Mouse (Mus musculus) kidney, adult 8-10 months (tissue): ENCODE data around the gene H2-D1.
"Not testable (repeated sequence)": the region's sequence is repeated elsewhere in the genome, so short reads cannot be mapped to it uniquely, and the experiment has no call there.

ENCODE experiments used
- DNase-seq, 2 experiments: peaks; one replicate each; pipeline ENCODE4 v3.0.0; 2022

Gene H2-D1

DNA sequence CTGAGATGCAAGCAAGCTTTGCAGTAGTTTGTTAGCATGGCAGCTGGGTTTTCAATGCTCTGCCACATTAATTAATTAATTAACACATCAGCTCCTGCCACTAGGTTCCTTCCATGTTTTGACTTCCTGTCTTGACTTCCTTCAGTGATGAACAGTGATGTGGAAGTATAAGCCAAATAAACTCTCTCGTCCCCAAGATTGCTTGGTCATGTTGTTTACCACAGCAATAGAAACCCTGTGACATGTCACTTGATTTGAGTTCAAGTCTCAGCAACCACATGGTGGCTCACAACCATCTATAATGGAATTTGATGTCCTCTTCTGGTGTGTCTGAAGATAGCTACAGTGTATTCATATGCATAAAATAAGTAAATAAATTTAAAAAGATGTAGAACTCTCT lies 5.2 kb upstream of the H2-D1 start:
- DNase-seq, result no peak

DNA sequence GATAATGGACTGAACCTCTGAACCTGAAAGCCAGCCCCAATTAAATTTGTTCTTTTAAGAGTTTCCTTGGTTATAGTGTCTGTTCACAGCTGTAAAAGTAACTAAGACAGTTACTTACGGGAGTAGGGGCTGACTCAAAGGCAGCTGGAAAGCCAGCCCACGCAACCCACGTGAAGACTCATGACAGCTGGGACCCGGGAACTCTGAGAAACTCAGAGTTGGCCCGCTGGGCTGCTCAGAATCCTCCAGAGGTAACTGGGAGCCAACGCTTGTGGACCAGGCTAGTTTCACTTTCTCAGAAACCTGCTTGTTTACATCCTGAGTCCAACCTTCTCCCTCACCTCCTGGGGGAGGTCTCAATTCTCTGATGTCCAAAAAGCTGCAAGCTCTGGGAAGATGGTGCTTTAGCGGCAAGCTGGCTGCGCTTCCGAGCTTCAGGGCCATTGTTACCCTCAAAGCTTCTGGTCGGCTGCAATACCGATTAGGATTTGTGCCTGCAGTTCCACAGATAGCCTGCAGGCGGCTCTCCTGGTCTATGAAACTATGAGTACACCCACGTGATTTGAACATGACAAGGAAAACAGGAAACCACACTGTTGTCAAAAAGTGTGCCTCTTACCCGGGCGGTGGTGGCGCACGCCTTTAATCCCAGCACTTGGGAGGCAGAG lies 4.6 kb upstream of the H2-D1 start:
- DNase-seq, result peak; percentile 95 to 99

DNA sequence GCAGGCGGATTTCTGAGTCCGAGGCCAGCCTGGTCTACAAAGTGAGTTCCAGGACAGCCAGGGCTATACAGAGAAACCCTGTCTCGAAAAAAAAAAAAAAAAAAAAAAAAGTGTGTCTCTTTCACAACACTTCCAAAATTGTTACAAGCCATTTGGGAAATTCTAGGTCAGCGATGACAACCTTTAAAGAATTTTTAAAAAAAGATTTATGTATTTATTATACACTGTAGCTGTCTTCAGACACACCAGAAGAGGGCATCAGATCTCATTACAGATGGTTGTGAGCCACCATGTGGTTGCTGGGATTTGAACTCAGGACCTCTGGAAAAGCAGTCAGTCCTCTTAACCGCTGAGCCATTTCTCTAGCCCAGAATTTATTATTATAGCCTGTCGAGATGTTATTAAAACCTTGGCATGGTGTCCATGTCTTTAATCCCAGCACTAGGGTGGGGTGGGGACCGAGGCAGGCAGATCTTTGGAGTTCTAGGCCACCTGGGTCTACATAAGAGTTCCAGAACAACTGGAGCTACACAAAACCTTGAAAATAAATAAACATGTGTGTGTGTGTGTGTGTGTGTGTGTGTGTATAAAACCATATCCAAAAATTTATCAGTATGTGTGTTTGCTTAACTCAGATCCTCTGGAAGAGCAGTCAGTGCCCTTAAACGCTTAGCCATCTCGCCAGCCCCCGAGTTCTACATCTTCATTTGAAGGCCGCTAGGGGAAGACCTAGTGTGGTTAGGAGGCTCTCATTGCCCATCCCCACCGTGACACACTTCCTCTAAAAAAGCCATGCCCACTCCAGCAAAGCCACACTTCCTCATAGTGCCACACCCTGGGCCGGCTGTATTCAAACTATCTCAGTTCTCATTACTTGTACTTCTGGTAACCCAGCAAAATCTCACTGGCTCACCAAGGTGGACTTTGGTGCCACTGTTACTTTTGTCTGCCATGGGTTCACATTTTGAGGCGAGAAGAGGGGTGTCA lies 3.7 kb upstream of the H2-D1 start:
- peak; percentile 60 to 70 for DNase-seq

DNA sequence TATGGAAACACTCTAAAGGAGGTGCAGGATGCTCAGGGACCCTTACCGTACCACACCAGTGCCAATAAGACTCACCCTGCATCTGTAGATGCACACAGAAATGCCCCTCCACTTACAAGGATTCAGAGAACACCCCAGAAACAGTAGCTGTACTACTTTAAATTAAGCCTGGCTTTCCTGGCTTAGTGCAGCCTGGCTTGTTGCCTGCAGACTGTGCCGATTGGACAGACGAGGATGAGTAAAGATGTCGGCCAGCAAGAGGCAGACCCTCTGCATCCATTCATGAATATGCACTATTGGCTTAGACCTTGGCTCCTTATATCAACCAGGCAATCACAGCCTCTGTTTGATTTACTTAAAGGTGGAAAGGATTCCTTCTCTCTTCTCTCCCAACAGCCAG lies 2.9 kb upstream of the H2-D1 start:
- DNase-seq, result no peak

DNA sequence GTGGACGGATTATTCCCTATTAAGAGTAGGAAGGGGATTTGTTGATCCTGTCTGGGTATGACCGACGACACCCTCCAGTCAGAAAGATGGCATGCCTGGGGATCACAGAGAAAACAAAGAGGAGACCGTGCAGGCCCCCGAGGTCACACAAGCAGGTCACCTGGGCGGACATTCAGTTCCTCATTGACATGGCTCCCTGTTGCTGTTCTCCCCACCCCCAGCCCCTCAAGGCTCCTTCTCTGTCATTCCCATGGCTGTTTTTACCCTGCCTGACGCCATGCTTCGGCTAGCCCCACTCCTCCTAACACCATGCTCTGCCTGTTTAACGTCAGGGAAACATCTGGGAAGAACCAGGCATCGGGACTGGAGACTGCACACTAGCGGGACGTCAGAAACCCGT lies 879 bp upstream of the H2-D1 start:
- DNase-seq, result no peak

DNA sequence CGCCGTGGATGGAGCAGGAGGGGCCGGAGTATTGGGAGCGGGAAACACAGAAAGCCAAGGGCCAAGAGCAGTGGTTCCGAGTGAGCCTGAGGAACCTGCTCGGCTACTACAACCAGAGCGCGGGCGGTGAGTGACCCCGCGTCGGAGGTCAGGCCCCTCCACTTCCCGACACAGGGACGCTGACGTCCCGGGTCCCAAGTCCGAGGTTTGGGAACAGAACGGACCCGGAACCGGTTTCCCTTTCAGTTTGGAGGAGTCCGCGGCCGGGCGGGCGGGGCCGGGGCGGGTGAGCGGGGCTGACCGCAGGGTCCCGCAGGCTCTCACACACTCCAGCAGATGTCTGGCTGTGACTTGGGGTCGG lies 973 bp downstream of the H2-D1 start:
- no peak for DNase-seq

DNA sequence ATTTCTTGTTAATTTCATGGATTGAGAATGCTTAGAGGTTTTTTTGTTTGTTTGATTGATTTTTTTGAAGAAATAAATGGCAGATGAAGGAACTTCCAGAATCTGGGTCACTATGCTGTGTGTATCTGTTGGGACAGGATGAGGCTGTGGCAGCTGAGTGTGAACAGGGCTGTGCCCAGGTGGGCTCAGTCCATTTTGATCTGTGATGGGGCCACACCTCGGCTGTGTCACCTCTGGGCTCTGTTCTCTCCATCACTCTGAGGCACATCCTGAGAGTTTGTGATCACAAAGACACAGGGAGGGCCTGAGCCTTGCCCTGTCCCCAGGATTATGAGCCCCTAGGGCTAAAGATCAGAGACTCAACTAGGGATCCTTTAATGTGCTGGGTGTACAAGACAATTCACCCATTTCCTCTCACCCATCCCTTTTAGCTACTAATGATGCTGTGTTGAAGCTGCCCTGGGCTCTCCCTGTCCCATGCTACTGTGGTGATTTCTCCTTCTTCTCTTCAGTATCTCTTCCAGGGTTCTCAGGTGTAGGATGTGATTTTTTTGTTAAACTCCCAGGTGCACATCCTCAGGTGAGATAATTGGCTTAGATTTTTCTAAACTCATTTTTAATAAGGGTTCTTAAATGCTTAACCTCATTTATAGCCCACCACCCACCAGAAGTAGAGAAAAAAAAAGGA lies 5.0 kb downstream of the H2-D1 start:
- no peak for DNase-seq

DNA sequence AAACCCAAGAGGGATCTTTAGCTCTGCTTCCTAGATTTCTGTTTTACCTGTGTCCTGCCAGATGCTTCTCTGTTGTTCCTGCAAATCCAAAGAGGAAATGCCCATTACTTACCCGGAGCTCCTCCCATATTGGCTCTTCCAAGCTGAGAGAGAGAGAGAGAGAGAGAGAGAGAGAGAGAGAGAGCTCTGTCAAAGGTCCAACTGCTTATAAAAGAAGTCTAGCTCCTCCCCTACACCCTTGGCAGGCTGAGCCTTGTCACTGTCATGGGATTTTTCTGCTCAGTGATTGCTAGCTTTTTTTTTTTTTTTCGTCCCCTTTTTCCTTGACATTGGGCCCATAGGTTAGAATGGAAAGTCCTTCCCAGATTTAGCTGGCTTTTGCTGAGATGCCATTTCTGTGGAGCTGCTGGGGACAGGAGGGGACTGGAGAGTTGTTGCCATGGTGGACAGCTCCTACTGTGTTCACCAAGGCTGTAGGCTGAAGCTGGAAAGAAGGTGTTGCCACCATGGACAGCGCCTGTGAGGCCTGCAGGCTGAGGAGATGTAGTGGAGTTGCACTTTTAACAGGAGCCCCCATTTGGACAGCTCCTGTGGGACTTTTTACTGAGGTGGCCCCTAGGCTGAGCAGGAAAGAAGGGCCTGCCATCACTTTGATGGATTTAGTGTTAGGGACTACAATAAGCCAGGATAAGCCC lies 7.3 kb downstream of the H2-D1 start:
- no peak for DNase-seq

DNA sequence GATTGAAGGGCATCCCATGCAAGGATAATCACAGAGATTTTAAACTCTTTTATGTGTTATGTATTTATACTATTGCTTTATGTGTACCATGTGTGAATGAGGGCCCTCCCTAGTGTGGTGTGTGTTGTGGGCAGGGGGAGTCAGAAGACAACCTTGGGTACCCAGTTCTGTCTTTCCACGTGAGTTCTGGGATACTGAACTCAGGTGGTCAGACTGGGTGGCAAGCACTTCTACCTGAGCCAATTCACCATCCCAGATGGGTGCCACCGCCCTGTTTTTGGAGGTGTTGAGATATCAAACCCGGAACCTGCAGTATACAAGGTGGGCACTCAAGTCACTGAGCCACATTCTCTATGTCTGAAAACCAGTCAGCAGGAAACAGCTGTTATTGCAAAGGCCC lies 9.7 kb downstream of the H2-D1 start:
- no peak for DNase-seq

DNA sequence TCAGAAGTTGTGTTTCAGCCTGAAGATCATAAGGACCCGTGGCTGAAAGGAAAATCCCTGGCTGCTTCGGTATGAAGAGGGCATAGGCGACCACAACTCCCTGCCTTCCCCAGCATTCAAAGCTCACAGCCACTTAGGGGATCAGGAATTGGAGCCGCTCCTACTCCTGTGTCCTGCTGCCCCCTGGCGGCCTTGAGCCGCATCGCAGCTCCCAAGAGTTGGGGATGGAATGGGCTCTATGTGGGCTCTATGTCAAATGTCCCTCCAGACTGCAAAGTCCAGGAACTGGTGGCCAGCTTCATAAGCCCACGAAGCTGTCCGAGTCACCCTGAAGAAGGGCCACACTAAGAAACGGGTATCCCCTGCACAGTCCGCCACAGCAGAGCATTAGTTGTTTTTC lies 12.2 kb downstream of the H2-D1 start:
- peak; percentile 76 to 91 for DNase-seq

DNA sequence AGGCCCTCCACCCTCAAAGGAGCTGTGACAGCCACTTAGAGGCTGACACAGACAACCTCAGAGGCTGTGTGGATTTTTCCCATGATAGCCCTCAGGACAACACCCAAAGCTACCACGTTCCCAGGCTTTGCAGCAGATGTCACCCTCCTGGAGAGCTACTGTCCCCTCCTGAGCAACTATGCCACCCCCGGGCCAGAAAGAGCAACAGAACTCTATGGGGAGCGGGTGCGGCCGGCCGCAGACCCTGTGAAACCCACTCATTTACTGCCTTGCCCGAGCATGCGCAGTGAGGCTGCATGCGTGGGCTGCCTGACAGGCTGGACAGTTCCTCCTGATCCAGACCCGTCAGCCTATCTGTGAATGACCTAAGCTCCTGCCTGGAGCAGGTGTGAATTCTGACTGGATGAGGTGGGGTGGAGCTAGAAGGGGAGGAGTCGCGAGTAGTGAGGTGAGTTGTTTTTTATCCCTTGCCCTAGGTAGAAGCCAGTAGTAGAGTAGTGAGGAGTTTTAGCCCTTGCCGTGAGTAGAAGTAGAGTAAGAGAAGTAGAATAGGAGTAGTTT lies 13.9 kb downstream of the H2-D1 start:
- DNase-seq, result no peak

DNA sequence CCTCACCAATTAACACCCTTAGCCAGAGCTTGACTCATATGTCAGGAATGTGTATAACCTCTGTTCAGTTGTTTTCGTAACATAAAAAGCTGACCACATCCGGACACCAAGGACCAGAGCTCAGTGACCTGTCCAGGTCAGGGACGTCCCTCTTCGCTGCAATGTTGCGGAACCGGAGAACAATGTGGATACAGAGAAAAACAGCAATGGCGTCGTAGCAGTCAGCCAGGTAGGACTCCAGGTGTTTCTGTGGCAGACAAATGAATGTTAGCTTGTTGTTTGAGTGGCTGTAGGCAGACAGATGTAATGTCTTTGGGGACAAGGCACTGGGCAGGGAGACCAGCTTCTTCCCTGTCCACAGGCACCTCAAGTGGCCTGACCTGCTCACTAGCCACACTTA lies 15.5 kb downstream of the H2-D1 start:
- no peak for DNase-seq

DNA sequence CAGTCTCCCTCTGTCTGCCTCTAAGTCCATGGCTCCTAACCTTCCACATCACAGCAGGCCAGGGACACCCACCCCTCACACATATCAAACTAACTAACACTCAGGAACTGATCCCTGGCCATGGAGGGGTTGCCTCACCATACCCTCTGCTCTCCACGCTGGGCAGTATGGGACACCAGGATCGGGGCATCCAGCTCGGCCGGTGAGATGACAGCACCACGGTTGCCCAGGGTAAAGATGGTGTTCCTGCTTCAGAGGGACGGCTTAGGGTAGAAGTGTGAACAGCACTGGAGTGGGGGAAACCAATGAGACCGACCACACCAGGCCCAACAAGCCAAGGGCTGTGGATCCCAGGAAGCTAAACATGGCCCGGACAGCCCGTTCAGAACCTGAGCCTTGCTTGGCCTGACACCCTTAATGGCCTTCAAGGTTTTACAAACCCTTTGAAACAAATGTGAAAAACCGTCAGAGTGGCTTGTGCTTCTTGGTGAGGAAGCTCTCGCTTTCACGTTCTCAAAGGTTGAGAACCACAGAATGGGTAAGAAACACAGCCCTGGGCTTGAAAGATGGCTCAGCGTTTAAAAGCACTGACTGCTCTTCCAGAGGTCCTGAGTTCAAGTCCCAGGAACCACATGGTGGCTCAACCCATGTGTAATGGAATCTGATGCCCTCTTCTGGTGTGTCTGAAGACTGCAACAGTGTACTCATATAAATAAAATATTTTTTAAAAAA lies 16.6 kb downstream of the H2-D1 start:
- DNase-seq, result no peak

DNA sequence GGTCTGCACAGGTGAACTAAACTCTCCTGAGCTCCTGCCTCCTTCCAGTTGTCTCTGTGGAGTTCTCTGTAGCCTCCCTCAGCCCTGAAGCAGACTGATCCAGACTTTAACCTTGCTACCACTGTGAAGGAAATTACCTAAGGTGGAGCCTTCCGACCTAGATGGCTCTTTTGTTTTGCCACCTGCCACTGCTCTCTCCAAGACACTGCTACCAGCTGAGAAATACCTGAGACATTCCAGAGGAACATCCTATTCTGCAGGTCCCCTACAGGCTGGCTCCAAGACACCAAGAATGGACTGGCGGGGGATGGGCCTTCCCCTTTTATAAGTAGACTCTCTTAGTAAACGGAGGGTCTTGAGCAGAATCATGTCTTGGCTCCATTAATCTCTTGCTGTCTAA lies 17.7 kb downstream of the H2-D1 start:
- DNase-seq, result no peak

DNA sequence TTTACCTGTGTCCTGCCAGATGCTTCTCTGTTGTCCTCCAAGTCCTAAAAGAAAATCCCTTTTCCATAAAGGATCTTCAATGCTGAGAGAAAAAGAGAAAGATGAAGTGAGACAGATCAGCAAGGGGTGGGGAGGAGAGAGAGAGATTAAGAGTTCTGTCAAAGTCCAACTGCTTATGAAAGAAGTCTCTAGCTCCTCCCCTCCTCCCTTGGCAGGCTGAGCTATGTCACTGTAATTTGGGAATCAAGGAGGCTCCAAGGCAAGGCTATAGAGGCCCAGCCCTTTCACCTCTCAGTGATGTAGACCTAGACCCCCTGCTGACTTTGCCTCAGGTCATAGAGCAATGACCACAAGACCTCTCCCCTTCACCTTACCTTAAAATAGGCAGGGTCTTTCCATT lies 22.9 kb downstream of the H2-D1 start:
- peak; percentile 36 to 49 for DNase-seq

DNA sequence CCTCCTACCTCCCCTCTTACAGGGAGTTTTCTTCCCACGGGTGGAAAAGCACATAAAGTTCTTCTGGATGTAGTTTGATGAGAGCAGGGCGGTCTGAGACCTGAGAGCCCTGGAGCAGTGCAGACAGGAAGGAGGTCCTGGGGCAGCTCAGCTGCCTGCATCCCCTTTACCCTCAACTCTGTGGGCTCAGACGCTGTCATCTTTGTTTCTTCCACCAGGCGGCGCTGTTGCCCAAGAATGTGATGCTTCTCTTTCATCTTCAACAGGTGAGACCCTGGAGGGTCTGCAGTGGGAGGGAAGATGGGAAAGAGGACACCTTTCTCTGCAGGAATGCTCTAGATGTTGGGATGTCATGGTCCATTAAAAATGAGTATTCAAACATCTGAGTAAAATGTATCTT lies 33.3 kb downstream of the H2-D1 start:
- DNase-seq, result peak; percentile 18 to 74

DNA sequence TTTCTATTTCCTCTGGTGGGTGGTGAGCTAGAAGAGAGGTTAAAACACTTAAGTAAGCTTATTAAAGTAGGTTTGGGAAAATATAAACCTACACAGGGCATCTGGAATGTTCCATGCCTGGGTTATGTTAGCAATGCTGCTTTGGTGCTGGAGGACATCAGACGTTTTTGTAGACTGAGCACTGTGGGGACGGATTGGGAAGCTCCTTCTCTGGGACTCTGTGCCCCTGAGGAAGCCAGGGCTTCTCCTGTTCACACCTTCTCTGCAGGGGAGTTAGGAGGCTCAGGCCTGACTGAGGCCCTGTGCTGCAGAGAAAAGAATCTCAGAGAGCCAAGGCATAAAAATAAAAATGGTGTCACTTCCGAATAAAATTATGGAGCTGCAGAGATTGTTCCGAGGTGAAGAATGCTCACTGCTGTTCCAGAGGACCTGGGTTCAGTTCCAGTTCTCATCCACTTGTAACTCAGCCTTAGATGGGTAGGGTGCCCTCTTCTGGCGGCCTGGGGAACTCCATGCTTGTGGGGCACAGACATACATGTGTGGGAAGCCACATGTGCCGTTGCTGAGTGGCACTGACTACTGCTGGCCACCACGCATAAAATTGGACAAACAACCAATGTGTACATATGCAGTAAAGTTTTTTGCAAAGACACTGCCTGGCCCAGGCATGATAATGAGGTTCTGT lies 37.9 kb downstream of the H2-D1 start:
- not testable (repeated sequence) for DNase-seq

DNA sequence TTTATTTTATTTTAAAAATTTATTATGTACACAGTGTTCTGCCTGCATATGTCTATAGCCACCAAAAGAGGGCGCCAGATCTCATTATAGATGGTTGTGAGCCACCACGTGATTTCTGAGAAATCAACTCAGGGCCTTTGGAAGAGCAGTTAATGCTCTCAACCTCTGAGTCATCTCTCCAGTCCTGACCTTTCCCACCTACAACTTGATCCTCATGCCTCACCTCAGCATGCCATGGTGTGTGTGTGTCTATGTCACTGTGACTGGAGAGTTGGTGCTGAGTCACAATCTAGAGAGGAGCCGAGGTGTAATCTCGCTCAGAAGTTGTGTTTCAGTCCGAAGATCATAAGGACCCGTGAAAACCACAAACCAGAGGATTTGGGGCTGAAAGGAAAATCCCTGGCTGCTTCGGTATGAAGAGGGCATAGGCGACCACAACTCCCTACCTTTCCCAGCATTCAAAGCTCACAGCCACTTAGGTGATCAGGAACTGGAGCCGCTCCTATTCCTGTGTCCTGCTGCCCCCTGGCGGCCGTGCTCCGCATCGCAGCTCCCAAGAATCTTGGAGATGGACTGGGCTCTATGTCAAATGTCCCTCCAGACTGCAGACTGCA lies 39.2 kb downstream of the H2-D1 start:
- DNase-seq, result peak; percentile 84 to 96

DNA sequence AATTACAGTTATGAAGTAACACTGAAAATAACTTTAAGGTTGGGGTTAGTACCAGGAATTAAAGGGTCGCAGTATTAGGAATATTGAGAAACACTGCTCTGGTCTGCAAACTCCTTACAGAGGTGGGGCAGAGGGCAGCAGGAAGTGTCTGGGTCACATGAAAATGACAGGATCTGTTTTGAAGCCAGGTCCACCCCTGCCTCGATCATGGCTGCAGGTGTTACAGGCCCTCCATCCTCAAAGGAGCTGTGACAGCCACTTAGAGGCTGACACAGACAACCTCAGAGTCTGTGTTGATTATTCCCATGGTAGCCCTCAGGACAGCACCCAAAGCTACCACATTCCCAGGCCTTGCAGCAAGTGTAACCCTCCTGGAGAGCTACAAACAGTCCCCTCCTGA lies 40.7 kb downstream of the H2-D1 start:
- no peak for DNase-seq

DNA sequence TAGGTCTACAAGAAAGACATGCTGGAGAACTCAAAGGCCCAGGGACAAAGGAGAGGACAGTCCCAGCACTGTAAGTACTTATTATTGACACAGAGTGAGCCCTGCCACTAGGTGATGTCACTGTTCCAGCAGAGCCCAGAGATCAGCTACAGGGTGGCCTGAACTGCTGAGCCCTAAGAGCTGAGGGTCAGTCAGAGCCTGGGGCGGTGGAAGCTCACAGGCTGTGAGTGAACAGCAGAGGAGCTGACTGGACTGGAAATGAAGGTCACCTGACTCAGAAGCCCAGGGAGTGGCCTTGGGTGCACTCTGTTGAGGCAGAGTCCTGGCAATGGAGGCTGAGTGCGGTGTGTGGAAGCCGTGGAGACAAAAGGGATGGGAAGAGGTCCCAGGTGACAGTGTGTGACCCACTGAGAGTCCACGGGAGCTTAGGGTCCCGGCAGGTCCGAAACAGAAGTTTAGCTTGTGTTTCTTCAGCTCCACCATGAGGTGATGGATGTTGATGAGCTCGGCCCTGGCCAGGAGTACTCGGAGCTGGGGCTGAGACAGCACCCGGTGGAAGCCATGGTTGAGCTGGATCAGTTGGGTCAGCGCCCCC lies 41.3 kb downstream of the H2-D1 start:
- DNase-seq, result no peak

DNA sequence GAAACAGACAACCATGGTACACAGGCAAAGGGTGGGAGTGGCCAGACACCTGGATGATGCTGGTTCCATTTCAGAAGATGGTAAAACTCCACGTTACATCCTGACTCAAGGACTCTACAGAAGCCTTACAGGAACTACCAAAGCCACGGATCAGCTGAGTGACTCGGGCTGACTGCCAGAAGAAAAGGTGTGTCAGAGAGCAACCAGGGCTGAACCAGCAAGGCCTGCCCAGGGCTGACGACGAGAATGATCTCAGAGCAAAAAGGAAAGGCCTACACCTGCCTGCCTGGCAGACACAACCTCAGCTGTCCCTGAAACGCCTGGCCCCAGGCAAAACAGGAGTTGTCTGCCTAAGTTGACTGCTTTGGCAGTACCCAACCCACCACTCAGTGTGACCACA lies 41.9 kb downstream of the H2-D1 start:
- no peak for DNase-seq
